Mouse (Mus musculus): ENCODE measurements at regions not wholly inside any gene's neighbourhood (a gene's known extent, or its start where the extent isn't known, plus 50 kb on each side); places are given as distances from the start of the nearest gene placed in this dataset.

DNA sequence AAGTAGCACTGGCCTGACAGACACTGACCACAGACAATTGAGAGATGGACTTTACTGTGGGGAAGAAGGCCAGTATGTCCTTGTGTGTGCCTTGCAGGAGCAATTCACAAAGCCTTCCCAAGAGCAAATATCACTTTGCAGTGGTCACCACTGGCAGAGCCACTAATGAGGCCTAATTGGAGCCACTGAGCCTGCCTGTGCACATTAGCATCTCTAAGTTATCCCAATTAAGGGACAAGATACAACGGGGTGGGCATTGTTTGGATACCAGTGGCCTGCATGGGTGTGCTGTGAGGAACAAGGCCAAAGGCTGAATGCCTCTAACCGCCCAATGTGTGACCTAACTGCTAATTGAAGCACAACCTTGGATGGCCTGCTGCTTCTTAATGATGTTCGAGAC is 433.4 kb upstream of the Ptbp2 start:
- DNase-seq = no peak

DNA sequence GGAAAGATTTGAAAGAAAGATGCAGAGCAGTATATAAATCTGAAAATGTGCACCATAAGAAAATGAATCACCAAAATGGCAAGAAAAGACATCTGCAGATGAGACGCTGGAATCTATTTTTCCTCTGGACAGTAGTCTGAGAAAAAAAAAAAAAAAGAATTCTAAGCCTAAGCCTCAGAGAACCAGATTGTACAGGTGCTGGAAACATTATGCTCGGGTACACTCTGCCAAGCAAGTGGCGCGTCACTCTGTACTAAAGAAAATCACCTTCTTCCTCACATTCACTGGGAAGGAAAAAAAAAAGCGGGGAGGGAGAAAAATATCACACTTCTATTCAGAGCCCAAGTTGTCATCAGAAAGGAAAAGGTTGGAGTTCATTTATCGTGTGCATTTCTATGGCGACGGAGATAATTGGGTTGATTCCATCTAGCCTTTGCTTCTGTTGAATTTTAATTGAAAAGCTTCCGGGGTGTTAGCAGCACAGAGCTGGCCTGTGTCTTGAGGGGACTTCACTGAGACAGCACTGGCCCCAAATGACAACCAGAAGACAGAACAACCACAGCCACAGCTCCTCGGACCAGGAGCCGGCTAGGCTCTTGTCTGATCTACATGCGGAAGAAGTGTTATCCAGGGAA is 430.5 kb upstream of the Ptbp2 start:
- no peak for DNase-seq

DNA sequence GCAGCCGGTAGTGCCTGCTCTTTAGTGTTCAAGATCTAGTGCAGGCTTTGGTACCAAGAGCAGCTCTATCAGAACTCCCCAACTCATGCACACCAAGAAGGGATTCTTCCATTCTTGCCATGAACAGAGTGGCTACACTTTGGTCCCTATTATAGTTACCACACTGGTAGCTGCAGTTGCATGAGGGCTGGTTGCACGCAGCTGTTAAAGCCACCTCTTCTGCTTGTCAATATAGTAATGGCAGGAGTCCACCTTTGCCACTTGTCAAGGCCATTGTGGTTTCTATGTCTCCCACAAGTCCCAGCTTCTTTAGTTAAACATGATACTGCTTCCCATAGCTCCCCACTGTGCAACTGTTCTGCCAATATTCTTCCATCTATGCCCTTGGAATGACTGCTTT is 415.1 kb upstream of the Ptbp2 start:
- no peak for DNase-seq

DNA sequence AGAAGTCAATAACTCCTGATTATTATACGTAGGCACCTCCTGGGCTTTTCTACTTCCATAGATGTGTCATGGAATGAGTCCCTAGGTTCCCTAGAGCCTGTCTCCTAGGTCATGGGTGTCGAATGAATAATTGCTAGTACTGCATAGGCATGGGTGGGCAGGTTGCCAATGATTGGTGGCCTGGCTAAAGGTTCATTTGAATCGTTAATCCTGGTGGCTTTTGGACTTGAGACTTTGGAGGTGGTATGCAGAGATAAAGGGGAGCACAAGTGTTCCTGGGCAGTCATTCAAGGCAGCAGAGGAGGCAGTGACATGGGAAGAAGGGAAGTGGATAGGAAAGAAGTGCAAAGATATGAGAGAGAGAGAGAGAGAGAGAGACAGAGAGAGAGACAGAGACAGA is 410.2 kb upstream of the Ptbp2 start:
- no peak for DNase-seq

DNA sequence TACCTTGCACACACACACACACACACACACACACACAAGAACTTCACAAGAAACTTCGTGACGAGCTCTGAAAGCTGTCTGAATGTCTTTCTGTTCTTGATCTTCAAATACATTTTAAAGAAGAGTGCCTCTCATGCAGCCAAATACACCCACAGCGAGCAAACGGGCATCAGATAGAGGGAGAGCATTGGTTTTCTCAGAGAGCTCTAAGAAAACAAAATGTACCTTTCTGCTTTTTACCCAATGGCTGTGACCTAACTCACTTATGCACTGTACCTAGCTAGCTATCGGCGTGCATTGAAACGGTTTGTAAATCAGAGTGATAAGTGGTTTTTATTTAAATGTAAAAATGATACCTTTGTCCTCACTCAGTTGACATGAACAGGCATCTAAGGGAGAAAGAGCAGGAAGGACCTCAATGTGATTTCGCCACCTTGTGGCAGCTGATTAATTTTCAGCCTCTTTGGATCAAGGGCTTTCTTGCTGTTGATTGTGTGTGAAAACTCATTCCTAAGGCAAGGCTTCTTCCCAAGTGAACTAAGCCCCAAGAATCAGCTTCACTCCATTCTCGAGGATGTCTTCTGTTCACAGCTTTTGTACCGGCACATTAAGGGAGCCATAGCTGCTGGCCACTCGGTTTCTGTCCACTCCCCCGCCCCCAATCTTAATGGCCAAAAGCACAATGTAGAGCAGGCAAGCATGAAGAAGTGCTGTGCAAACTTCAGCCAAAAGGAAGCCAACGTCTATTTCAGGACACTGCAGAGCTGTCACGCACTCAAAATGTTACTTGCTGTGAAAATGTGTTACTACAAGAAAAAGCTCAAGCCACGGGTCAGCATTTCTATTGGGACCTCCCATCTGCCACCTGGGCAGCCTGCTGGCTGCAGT is 408.4 kb upstream of the Ptbp2 start:
- peak; percentile 71 for DNase-seq

DNA sequence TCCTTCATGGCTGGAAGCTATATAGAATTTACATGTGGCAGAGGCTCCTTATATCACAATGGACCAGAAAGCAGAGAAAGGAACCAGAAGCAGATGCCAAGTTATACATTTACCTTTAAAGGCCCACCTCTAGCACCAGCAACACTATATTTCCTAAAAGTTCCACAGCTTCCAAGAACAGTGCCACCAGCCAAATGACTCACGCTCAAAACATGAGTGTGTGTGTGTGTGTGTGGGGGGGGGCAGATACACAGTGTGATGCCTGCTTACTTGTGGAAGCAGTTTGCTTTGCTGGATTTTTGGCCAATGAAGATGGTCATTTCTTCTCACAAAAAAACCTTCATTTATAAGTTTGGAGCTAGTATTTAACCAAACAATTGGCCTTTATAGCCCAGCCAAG is 405.3 kb upstream of the Ptbp2 start:
- DNase-seq = no peak

DNA sequence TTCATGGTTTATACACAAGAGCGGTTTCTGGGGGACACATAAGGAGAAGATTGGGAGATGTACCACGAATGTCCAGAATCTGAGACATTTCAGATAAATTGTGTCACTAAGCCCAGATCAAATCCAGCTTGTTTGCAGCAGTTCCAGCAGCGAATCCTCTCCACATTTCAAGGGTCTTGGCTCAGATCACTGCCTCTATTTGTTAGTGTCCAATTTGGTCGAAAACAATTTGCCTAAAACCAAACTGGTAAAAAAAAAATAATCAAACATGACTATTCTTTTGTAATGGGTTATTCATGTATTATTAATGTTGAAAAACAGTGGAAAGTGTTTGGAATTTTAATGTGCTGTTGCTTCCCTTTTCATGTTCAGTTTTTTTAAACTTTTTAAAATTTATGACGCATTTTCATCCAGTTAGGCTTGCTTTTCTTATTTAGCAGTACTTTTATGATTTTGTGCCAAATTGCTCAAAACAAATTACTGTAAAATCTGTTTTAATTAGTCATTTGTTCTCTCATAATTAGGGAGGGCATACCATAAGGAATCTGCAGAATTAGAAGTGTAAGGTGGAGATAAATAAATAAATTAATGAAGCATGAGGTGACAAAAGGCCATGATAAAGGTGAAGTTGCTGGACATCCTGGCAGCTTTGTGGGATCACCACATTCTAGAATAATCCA is 396.8 kb upstream of the Ptbp2 start:
- no peak for DNase-seq

DNA sequence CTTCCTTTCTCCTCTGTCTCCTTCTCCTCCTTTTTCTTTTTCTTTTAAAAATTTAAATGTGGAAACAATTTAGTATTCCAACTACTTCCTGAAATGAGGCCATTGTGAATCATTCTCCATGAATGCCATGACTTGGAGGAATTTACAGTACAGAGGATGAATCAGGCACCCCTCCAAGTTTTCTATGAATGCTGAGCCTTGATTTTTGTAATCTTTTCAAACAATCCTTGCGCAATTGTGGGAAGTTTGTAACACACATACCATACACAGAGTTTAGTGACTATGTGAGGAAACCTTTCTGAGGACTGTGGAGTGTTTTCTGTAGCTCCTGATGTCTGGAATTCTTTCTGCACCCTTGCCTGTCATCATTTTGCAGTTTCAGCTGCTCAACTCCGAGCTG is 391.4 kb upstream of the Ptbp2 start:
- peak; percentile 15 for DNase-seq
